Mouse (Mus musculus) left cerebral cortex, adult 18-20 months (tissue): ENCODE results near the gene Prrt1. TPM values are rescaled to one million over a fixed set of nuclear protein-coding genes. Genes with fewer than 3 reads are reported as not detected.
A peak's percentile ranks its signal among the peaks of the same experiment; 100 is the strongest.

ENCODE experiments used
- DNase-seq, 2 experiments: peaks; one replicate each; pipeline ENCODE4 v3.0.0; 2021 to 2022; ENCODE audit warnings: low spot score in 2 of 2, mixed read lengths in 1 of 2
- total RNA-seq, 2 experiments: library from RNA; stranded (reverse); gene quantifications; 2 replicates each; pipeline ENCODE4 v1.2.3; 2021

Prrt1 gene
- total RNA-seq, 2 experiments from 2014 or later: 131 to 147 TPM

- DNase-seq: peak; percentile 94 to 96
Observed at GRCm38 (mm10) chr17:34646906-34647787, 17.8 kb downstream of the Prrt1 start, which contains the start of gene Atf6b. TSS of gene Atf6b (plus strand) at chr17:34647146.

DNA sequence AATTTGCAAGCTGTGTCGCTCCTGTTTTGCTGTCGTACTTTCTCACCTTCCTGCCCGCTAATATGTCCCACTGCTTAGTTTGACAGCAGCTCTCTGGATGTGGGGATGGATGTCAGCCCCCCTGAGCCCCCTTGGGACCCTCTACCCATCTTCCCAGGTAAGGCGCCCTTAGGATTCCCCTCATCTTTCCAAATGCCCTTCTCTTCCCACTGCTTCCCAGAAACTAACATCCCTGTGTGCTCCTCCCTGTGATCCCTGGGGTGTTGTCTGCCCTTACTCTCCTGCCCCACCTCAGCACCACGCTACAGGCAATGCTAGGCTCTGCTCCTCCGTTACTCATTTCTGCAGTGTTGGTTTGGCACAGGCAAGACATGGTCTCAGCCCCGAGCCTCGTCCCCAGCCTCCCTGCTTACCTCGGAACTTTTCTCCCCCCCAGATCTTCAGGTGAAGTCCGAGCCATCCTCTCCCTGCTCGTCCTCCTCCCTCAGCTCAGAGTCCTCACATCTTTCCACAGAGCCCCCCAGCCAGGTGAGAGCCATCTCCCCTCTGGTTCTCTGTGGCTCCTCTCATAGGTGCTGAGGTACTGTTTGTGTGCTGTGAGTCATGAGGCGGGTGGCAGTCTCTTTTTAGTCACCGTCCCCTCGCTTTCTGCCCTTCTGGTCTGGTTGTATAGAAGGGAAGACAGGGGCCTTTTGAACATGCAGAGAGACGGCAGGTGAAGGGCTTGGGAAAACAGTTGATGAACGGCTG, 19.0 kb downstream of the Prrt1 start:
- DNase-seq: no peak

DNA sequence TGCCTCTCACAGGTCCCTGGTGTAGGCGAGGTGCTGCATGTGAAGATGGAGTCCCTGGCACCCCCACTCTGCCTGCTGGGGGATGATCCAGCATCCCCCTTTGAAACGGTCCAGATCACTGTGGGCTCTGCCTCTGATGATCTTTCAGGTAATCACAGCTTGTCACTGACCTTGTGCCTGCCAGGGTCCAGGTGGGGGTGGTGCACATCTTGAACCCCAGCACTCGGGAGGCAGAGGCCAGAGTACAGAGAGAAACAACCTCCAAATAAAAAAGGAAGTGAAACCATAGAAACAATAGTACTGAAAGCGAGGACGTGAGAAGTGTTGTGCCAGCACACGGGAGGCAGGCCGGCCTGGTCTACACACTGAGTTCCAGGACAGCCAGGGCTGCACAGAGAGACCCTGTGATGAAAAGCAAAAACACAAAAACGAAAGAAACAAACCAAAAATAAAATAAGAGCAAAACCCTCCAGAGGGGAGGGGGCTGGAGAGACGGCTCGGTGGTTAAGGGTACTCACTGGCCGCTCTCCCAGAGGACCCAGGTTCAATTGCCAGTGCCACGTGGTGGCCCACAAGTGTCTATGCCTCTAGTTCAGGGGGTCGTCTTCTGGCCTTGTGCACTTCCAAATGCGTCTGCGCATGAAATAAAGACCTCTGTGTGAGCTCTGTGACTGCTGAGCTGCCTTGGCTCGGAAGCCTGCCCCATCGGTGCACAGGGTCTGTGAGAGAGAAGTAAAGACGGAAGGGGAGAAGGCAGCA, 20.0 kb downstream of the Prrt1 start:
- DNase-seq: no peak

DNA sequence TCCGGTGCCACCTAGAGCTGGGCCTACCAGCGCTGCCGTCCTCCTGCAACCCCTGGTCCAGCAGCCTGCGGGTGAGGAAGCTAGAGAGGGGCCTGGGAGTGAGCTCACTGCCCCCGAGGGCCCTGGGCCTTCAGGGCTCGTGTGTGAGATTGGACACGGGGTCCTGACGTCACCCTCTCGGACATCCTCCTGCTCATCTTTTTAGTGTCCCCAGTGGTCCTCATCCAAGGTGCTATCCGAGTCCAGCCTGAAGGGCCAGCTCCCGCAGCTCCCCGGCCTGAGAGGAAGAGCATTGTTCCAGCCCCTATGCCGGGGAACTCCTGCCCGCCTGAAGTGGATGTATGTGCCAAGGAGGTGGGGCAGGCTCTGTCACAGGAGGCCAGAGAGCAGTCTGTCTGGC, 21.4 kb downstream of the Prrt1 start:
- DNase-seq: no peak

- DNase-seq: no peak
Observed at GRCm38 (mm10) chr17:34651507-34652221, 22.3 kb downstream of the Prrt1 start.

DNA sequence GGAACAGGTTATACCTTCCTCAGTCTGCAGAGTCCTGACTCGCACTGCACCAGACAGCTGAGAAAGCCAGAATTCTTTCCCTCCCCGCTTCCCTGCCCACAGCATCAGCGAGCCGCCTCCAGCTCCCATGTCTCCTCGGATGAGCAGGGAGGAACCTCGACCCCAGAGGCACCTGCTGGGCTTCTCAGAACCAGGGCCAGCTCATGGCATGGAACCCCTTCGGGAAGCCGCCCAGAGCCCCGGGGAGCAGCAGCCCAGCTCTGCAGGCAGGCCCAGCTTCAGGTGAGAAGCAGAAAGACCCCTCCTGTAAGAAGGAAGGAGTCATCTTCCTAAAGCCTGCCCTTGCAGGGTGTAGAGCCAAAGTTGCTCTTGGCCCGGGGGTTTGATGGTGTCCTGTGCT, 23.2 kb downstream of the Prrt1 start:
- DNase-seq: no peak

GRCm38 (mm10) chr17:34652985-34653384, 23.7 kb downstream of the Prrt1 start:
- no peak for DNase-seq

DNA sequence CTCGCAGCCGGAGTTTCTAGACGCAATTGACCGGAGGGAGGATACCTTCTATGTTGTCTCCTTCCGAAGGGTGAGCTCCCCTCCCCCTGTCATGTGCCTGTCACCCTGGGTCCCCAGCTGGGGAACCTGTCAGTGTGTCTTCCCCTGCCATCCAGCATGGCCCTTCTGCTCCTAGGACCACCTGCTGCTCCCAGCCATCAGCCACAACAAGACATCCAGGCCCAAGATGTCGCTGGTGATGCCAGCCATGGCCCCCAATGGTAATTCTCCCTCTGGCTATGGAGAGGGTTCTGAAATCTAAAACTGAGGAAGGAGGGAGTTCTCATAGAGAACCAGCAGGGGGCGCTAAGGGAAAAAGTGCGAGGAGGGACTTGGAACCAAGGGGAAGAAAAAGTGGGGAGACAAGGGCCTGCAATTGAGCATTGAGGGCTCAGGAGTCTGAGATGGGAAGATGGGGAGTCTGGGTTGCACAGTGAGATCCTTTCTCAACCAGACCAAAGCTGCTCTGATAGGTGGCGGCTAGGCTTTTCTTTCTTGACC, 24.5 kb downstream of the Prrt1 start:
- peak; percentile 61 to 79 for DNase-seq

DNA sequence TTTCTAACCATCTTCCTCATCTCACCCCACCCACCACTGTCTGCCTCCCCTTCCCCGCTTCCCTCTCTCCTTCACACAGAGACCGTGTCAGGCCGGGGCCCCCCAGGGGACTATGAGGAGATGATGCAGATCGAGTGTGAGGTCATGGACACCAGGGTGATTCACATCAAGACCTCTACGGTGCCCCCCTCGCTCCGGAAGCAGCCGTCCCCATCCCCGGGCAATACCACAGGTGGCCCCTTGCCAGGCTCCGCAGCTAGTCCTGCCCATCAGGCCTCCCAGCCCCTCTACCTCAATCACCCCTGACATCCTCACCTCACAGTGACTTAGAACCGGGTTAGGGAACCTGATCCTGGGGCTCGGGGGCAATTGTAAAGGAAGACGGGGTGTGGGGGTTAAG, 25.1 kb downstream of the Prrt1 start:
- no peak for DNase-seq

DNA sequence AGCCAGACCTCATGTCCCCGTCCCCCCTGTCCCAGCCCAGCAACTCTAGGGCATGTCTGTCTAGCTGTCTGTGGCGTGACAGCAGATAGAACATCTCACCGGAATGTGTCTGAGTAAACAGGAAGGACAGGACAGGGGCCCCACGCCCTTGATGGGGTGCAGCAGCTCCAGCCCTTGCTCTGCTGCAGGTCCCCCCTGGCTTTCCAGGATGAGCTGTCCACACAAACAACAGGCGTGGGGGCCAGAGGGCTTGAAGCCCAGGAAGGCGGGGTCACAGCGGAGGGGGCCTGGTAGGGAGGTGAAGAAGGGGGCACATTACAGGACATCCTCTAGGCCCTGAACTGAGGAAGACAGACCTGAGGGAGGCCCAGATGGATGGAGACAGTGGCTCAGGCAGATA, 25.8 kb downstream of the Prrt1 start:
- DNase-seq: no peak

DNA sequence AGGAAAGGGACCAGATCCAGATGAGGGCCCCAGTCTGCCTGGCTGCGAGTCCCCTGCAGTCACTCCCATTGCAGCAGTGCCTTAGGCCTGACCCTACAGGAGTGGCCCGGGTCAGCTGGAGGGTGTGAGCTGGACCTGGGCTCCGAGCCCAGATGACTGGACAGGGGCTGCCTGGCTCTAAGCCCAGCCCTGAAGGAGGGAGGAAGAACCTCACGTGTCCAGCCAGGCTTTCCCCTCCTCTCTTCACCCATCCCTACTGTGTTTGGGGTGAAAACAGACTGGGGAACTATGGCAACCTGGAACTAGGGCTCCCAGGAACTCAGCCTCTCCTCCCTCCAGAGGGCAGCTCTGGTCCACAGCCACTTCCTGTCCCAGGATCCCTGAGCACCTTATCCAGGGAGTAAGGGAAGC, 26.3 kb downstream of the Prrt1 start:
- no peak for DNase-seq

- DNase-seq: no peak
Observed at GRCm38 (mm10) chr17:34656666-34657065, 27.3 kb downstream of the Prrt1 start.

DNA sequence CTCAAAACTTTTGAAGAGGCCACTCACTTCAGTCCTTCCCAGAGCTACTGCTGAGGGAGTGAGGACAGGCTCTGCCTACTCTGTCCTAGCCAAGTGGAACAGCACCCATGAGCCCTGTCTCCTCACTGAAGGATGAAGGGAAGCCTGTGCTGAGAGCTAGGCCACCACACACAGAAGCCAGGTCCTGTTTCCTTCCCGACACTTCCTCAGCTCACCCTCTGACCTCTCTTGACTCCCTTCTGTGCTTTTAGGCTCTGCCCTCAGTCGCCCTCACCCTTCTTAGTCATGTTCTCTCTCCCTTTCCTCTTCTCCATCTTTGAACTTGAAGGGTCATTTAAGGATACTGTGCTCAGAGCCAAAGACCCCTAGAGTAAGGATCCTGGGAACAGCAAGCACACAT, 27.9 kb downstream of the Prrt1 start:
- DNase-seq: no peak

DNA sequence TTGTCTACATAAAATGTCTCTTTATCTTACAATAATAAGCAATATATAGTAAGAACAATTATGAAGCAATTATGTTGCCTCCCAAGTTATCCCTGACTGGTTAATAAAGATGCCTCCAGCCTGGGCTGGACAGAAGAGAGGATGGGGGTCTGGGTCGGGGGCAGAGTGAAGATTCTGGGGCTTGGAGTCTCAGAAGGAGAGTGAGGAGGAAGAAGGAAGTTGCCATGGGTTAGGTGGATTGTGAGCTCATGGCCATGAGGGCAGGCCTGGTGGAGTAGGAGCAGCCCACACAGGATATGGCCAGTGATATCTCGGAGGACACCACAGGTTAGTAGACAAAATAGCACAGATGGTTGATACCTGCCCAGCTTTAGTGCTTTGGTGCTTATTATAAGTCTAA, 28.8 kb downstream of the Prrt1 start:
- no peak for DNase-seq

DNA sequence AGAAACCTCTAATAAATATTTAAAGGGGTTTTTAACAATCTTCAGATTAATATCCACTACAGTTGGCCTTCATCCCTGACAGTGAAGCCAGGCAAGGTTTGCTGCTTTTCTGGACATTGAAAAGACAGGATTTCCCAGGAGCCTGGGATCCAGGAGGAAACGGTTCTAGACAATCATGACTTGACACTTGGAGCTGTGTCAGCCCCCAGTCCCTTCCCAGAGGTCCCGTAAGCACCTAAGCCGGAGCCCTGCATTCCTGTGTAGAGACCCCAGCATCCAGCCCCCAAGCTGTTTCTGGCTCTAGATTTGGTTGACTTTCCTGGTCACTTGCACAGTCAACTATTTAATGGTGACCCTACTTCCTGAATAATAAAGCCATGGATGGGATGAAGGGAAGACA, 29.3 kb downstream of the Prrt1 start:
- no peak for DNase-seq

DNA sequence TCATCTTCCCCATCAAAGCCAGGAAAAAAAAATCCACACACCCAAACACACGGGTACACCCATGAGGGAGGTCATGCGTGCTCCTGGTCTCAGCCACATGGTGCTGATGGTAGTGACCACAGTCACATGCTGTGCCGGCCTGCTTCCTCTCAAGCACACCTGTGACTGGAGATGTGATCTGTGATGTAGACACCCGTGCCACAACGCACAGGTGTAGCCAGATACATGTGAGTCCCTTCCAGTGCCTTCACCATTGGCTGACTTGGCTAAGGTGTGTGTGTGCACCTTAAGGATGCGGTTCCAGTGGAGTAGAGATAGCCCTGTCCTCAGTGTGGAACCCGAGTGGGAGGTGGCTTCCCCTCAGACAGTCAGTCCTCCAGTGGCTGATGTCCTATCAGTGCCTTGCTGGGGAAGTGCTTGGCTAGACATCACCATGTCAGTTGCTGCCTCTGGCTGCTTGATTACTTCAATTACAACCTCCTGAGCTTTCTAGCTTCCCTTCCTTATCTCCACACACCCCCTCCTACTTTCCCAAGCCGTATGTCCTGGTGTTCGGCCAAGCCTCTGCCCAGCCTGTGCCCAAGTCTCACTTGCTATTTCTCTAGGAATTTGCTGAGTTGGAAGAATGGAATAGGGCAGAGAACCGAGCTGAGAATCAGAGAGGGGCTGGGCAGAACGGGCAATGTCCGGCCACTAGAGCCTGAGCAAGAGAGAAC, 30.0 kb downstream of the Prrt1 start:
- no peak for DNase-seq

DNA sequence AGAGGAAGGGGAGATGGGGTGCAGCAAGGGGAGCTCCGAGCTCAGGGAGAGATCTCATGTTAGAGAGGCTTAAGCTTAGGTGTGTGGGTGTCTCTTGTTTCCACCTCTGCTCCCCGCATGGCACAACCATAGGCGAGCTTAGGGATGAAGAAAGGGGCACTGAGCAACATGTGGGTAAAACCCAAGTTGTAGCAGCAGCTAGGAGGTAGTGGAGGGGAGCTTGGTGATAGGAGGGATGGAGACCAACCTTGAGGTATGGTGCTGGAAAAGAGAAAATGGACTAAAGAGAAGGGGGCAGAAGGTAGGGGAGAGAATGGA, 30.5 kb downstream of the Prrt1 start:
- DNase-seq: no peak

DNA sequence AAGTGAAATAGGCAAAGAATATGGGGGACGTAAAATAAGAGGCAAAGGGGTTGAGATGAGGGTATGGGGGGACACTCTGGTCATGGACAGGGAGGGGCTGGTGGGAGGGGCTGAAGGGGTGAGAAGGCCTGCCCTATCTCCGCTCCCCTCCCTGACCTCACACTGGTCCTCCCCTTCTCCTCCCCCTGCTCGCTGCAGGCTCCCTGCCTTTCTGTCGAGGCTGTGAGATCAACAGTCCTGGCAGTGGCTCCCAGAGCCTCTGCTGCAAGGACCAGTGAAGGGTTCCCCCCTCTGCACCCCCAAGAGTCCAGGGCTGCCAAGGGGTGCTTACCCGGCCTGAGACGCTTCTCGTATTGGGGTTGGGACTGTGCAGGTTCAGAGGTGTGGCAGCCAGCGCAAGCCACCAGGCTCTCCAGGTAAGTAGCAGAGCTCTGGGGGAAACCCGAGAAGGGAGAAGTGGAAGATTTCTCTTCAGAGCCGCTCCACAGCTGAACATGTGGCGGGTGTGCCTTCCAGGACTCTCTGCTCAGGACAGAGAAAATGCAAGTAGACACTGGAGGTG, 31.0 kb downstream of the Prrt1 start:
- no peak for DNase-seq

DNA sequence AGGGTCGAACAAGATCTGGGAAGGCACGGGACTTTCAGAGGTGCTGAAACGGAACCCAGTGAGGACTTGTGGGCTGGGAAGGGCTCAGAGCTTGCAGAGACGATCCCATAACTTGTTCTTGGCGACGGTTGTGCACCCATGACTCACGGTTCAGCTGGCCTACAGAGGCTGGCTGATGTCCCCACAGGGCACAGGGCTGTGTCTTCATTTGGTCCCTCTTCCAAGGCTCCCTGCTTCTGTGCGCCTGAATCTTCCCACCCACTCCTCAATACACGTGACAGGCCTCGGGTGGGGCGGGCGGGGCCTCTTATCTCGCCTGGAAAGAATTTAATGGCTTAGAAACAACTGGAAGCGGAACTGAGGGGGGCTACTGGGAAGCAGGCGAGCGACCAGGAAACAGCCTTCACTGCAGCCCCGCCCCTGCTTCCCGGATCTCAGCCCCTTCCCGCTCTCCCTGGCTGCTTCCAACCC, 31.8 kb downstream of the Prrt1 start:
- no peak for DNase-seq

DNA sequence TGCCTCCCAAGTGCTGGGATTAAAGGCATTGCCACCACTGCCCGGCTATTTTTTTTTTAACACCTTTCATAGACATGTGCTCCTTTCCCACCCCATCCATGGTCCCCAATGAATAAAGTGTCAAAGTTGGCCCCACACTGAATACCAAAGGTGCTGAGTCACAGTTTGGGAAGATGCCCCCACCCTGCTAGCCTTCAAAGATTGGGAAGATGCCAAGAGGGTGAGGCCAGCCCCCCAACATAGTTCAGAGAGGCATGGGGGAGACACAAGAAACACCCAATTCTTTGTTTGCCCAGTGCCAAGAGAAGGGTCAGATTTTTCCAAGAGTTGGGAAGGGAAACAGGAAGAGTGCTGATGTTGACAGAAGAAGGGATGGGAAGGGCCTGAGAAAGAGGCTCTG, 33.1 kb downstream of the Prrt1 start:
- DNase-seq: no peak
